Mouse (Mus musculus): ENCODE data around the gene Emc6.

Emc6 gene

DNA sequence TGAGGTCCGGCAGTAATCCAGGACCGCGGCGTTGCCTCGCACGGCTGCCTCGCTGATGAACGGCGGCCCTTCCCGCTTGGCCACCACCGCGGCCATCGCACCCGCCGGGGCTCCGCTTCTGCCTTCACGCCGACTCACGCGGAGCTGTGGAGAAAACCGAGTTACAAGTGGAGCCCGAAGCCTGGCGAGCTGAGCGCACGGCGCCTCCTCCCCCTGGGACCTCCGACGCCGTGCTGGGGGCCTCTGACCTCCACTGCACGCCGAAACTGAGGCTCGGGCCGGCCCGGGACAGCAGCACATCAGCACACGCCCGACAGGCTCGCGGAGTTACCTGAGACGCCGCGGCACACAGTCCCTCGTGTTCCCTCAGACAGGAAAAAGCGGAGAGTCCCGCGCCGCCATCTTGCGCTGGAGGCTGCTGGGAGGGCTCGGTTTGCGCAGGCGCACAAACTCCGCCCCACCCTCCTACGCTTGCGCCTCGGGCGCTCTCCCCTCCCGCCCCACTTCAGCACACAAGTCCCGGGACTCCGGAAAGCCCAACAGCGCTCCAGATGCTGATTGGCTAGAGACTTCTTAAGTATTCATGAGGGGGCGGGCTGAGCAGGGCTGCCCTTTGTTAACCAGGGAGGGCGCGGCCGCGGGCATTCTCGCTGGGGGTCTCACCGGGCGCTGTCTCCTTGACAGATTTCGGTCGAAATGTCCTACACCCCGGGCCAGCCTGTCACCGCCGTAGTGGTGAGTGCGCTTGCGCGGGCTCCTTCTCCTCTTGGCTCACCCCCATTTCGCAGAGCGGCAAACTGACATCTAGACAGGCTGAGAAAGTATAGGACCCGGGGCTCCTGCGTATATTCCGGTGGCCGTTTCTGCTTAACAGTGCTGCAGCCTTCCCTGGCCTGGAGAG is at the start of gene Emc6, which contains the start of gene Tax1bp3:
Gene Emc6 (minus strand): TSS at position 430 of the 901 bp plus-strand sequence.
Gene Tax1bp3 (plus strand): TSS at position 476 of the 901 bp plus-strand sequence.
- peak; percentile 99 for DNase-seq (ENCODE audit: low read depth, low spot score)
- H3K36me3 ChIP-seq (ENCODE audit: control insufficient read depth, insufficient read depth, low read length, poor library complexity, severe bottlenecking): no peaks in the 10 kb centered on the region
- no peaks in the 10 kb centered on the region for H3K27me3 ChIP-seq (ENCODE audit: control insufficient read depth, insufficient read depth, low read length, poor library complexity, severe bottlenecking)

DNA sequence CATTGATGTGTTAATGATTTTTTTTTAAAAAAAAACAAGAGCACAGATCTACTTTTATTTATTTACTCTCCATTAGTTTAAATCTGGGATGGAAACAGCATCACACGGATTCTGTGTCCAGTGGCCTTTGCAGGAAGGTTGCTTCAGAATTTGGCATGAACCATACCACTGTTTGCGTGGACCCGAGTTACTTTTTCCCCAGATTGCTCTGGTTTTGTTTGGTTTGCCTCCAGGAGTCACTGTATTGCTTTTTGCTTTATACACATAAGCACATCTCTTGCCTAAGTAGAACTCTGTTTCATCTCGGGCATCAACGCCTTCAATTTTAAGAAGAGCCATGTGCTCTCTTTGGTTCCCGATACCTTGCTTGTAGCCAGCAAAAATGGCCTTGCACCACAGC is 49.0 kb upstream of the Emc6 start:
- no peak for DNase-seq (ENCODE audit: low read depth, low spot score)
- H3K36me3 ChIP-seq (ENCODE audit: control insufficient read depth, insufficient read depth, low read length, poor library complexity, severe bottlenecking): no peaks in the 10 kb centered on the region
- no peaks in the 10 kb centered on the region for H3K27me3 ChIP-seq (ENCODE audit: control insufficient read depth, insufficient read depth, low read length, poor library complexity, severe bottlenecking)

DNA sequence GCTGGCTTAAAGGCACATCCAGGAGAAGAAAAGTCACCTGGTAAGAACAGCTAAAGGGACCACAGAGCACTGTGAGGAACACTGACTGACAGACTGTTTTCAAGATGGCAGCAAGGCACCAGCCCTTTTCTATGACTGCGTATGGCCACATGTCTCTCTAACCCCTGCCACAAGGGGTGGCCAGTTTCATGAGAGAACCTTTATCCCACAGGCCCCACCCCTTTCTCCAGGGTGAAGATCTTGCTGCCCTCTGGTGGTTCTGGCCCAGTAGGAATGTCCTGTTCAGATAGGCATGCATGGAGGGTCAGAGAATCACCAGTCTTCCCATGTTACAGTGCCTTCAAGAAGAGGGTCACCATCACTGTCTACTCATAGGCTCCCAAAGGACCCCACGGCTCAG is 47.1 kb upstream of the Emc6 start:
- DNase-seq (ENCODE audit: low read depth, low spot score): peak; percentile 22
- Histone ChIP-seq H3K36me3 (ENCODE audit: control insufficient read depth, insufficient read depth, low read length, poor library complexity, severe bottlenecking) (no peaks in the 10 kb centered on the region; the same call in 1 of the 2 replicates), H3K27me3 (ENCODE audit: control insufficient read depth, insufficient read depth, low read length, poor library complexity, severe bottlenecking) (no peaks in the 10 kb centered on the region)

- no peak for DNase-seq (ENCODE audit: low read depth, low spot score)
- Histone ChIP-seq H3K36me3 (ENCODE audit: control insufficient read depth, insufficient read depth, low read length, poor library complexity, severe bottlenecking) (no peaks in the 10 kb centered on the region; the same call in 1 of the 2 replicates), H3K27me3 (ENCODE audit: control insufficient read depth, insufficient read depth, low read length, poor library complexity, severe bottlenecking) (no peaks in the 10 kb centered on the region)
Measured at GRCm38 (mm10) chr11:73222846-73223245, 46.0 kb upstream of the Emc6 start.

GRCm38 (mm10) chr11:73220651-73221050 is 43.8 kb upstream of the Emc6 start:
- Histone ChIP-seq H3K36me3 (ENCODE audit: control insufficient read depth, insufficient read depth, low read length, poor library complexity, severe bottlenecking) (no peaks in the 10 kb centered on the region; the same call in 1 of the 2 replicates), H3K27me3 (ENCODE audit: control insufficient read depth, insufficient read depth, low read length, poor library complexity, severe bottlenecking) (no peaks in the 10 kb centered on the region)
- no peak for DNase-seq (ENCODE audit: low read depth, low spot score)

DNA sequence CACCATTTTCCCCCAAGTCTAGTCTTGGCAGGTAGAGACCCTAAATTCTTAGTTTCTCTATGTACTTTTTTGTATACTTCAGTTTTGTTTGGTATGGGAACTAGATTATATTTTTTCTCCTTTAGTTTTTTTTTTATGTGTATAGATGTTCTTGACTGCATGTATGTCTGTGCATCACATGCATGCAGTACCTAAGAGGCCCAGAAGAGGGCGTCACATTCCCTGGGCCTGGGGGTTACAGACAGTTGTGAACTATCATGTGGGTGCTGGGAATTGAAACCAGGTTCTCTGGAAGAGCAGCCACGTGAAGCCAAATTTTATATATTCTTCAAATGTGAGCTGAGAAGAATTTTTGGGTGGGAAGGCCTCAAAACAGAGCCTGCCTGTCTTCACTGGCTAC is 42.8 kb upstream of the Emc6 start:
- DNase-seq (ENCODE audit: low read depth, low spot score): no peak
- no peaks in the 10 kb centered on the region; the same call in 1 of the 2 replicates for H3K36me3 ChIP-seq (ENCODE audit: control insufficient read depth, insufficient read depth, low read length, poor library complexity, severe bottlenecking)
- H3K27me3 ChIP-seq (ENCODE audit: control insufficient read depth, insufficient read depth, low read length, poor library complexity, severe bottlenecking): no peaks in the 10 kb centered on the region

GRCm38 (mm10) chr11:73213956-73214355 is 37.1 kb upstream of the Emc6 start:
- H3K36me3 ChIP-seq (ENCODE audit: control insufficient read depth, insufficient read depth, low read length, poor library complexity, severe bottlenecking): no peaks in the 10 kb centered on the region
- no peaks in the 10 kb centered on the region for H3K27me3 ChIP-seq (ENCODE audit: control insufficient read depth, insufficient read depth, low read length, poor library complexity, severe bottlenecking)
- no peak for DNase-seq (ENCODE audit: low read depth, low spot score)

- Histone ChIP-seq H3K27me3 (ENCODE audit: control insufficient read depth, insufficient read depth, low read length, poor library complexity, severe bottlenecking) (no peaks in the 10 kb centered on the region), H3K36me3 (ENCODE audit: control insufficient read depth, insufficient read depth, low read length, poor library complexity, severe bottlenecking) (no peaks in the 10 kb centered on the region)
- DNase-seq (ENCODE audit: low read depth, low spot score): peak; percentile 36
Measured at GRCm38 (mm10) chr11:73207621-73208020, 30.8 kb upstream of the Emc6 start.

DNA sequence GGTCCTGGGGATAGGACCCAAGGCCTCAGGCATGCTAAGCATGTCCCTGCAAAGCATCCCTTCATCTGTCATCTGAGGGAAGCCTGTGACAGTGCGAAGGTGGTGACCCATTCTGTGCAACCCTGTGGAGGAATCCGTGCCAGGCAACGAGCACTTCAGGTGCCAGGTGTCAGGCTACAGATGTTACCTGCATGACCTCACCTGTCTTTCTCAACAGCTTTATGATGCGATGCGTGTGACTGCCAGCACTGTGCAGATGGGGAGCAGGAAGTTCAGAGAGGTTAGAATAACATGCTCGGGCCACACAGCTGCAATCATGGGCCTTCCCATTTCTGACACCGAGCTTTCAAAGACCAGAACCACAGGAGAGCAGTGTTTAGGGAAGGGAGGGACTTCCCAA is 28.4 kb upstream of the Emc6 start:
- Histone ChIP-seq H3K27me3 (ENCODE audit: control insufficient read depth, insufficient read depth, low read length, poor library complexity, severe bottlenecking) (no peaks in the 10 kb centered on the region), H3K36me3 (ENCODE audit: control insufficient read depth, insufficient read depth, low read length, poor library complexity, severe bottlenecking) (no peaks in the 10 kb centered on the region)
- DNase-seq (ENCODE audit: low read depth, low spot score): no peak

- no peak for DNase-seq (ENCODE audit: low read depth, low spot score)
- Histone ChIP-seq H3K27me3 (ENCODE audit: control insufficient read depth, insufficient read depth, low read length, poor library complexity, severe bottlenecking) (no peaks in the 10 kb centered on the region), H3K36me3 (ENCODE audit: control insufficient read depth, insufficient read depth, low read length, poor library complexity, severe bottlenecking) (no peaks in the 10 kb centered on the region)
Measured at GRCm38 (mm10) chr11:73203895-73204294, 27.1 kb upstream of the Emc6 start.

- H3K27me3 ChIP-seq (ENCODE audit: control insufficient read depth, insufficient read depth, low read length, poor library complexity, severe bottlenecking): no peaks in the 10 kb centered on the region
- no peaks in the 10 kb centered on the region for H3K36me3 ChIP-seq (ENCODE audit: control insufficient read depth, insufficient read depth, low read length, poor library complexity, severe bottlenecking)
- DNase-seq (ENCODE audit: low read depth, low spot score): no peak
Measured at GRCm38 (mm10) chr11:73201597-73201996, 24.8 kb upstream of the Emc6 start.

- Histone ChIP-seq H3K36me3 (ENCODE audit: control insufficient read depth, insufficient read depth, low read length, poor library complexity, severe bottlenecking) (no peaks in the 10 kb centered on the region), H3K27me3 (ENCODE audit: control insufficient read depth, insufficient read depth, low read length, poor library complexity, severe bottlenecking) (no peaks in the 10 kb centered on the region)
- DNase-seq (ENCODE audit: low read depth, low spot score): no peak
Measured at GRCm38 (mm10) chr11:73201021-73201420, 24.2 kb upstream of the Emc6 start.

DNA sequence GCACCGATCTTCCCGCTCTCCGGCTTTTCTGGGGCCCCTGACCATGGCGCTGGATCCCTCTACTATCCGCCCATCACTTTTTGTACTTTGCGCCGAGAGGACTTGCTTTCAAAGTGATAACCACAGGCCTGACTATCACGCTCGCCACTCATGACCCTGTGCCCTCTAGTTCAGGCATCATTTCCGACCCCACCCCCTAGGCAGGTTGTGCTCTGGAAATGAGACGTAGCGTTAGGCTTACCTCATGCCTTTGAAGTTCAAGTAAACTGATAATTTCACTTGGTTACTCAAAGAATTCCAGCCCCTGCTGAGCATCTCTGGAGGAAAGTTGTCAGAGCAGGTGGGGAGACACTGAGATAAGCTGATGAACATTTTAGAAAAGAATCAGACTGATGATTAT is 23.0 kb upstream of the Emc6 start:
- Histone ChIP-seq H3K27me3 (ENCODE audit: control insufficient read depth, insufficient read depth, low read length, poor library complexity, severe bottlenecking) (no peaks in the 10 kb centered on the region), H3K36me3 (ENCODE audit: control insufficient read depth, insufficient read depth, low read length, poor library complexity, severe bottlenecking) (no peaks in the 10 kb centered on the region)
- DNase-seq (ENCODE audit: low read depth, low spot score): peak; percentile 66

DNA sequence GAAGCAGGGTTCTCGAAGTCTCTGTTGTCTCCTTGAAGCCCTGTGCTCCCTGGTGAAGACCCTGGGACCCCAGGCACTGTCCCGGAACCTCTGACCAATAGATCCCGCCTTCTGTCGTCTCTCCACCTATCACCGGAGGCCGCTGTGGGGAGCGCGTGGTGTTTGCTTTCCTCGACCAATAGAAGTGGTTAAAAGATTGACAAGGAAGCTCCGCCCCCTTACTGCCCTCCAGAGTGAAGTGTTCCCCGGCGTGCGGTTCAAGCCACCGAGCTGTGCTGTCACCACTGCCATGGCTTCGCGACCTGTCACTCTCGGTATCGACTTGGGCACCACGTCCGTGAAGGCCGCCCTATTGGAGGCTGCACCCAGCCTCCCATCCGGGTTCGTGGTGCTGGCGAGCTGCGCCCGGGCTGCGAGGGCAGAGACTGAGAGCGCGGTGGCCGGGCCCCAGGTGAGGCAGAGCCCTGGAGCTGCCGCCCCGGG is 22.4 kb upstream of the Emc6 start, which contains the start of gene Shpk:
Gene Shpk (plus strand): TSS at position 231 of the 483 bp plus-strand sequence.
- Histone ChIP-seq H3K27me3 (ENCODE audit: control insufficient read depth, insufficient read depth, low read length, poor library complexity, severe bottlenecking) (no peaks in the 10 kb centered on the region), H3K36me3 (ENCODE audit: control insufficient read depth, insufficient read depth, low read length, poor library complexity, severe bottlenecking) (0 out of 2 replicates have a peak, but pooled peaks cover 2% of the 10 kb centered on the region)
- peak; percentile 96 for DNase-seq (ENCODE audit: low read depth, low spot score)

DNA sequence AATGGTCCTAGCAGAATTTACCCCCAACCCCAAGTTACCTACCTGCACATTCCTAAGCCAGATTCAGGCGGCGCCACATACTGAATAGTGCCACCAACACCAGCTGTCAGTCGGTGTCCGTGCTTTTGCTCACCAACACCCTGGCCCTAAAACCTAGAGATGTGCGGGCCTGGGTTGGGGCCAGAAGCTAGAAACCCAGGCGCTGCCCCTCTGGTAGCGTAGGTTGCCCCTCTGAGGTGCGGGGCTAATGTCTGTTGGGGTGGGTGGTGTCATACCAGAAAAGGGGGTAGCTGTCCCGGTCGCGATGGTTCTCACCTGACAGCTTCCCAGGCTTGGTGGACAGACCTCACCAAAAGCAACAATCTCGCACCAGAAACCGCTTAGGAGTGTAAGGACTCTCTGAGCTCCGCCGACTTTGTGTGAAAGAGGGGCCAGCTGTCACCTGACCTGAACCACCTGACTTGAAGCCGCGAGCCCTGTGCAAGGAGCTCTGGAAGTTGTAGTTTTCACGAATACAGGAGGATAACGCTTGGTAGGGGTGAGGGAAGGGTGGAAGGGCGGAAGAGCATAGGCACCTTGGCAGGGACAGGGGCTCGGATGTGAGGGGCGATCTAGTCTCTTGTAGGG is 21.9 kb upstream of the Emc6 start, which contains the start of gene Ctns:
Gene Ctns (minus strand): TSS at position 440 of the 627 bp plus-strand sequence.
- Histone ChIP-seq H3K27me3 (ENCODE audit: control insufficient read depth, insufficient read depth, low read length, poor library complexity, severe bottlenecking) (no peaks in the 10 kb centered on the region), H3K36me3 (ENCODE audit: control insufficient read depth, insufficient read depth, low read length, poor library complexity, severe bottlenecking) (0 out of 2 replicates have a peak, but pooled peaks cover 2% of the 10 kb centered on the region)
- peak; percentile 90 for DNase-seq (ENCODE audit: low read depth, low spot score)
